Mouse (Mus musculus): ENCODE results near the gene Atp10a.

- TF ChIP-seq CTCF (IDR thresholded peaks at IDR 0.05; ENCODE audit: extremely low read depth, insufficient read depth, low read length) (no peak), POLR2A (IDR thresholded peaks at IDR 0.05; ENCODE audit: extremely low read depth, insufficient read depth, low read length) (no peak)
These were observed 86.0 kb downstream of the Atp10a start for GRCm38 (mm10) chr7:58742009-58742408.
